Mouse (Mus musculus) G1E (cell line): ENCODE data around the gene Prl3a1.

Experiments used
- CTCF ChIP-seq: IDR thresholded peaks from 2 replicates; pipeline ENCODE4 v1.5.1; 2012; ENCODE audit warnings: low read depth, low read length, inconsistent platforms, mixed read lengths
- GATA1 ChIP-seq: IDR thresholded peaks from 2 replicates; pipeline ENCODE4 v1.6.1; 2012; ENCODE audit warnings: borderline replicate concordance, low read length, inconsistent platforms, mixed read lengths
- TAL1 ChIP-seq: conservative IDR thresholded peaks from 2 replicates; pipeline ENCODE4 v1.6.1; 2012; ENCODE audit warnings: low read depth, low read length, inconsistent platforms, mixed read lengths

GRCm38 (mm10) chr13:27241547-27241946 is 17.7 kb upstream of the Prl3a1 start, which contains the start of gene Prl3b1:
- TF ChIP-seq CTCF = no peak
- no peak for TF ChIP-seq GATA1
- no peak for TF ChIP-seq TAL1
